21 mouse cellular contexts compared by ENCODE assay signal in genomic region chr2:5733300-5734085, GRCm38 (mm10).
"Had no signal": no experiment of that assay in that cellular context is flagged by ENCODE, and none has a peak within 500 bp of the region (broad histone marks: within the 10 kb centered on the region; RNA-seq: fewer than 3 reads in every experiment).

No protein-coding gene starts in this region.

- H3K27me3 ChIP-seq: kidney, embryonic 15.5 days; neural tube, embryonic 12.5 days; neural tube, embryonic 15.5 days; stomach, embryonic 15.5 days had no signal

- H3K9me3 ChIP-seq: kidney, embryonic 15.5 days; midbrain, embryonic 10.5 days; neural tube, embryonic 12.5 days; neural tube, embryonic 15.5 days; stomach, embryonic 15.5 days had no signal

- H3K27ac ChIP-seq: kidney, embryonic 15.5 days; left cerebral cortex, adult 2 months; liver, embryonic 14.5 days; midbrain, embryonic 10.5 days; neural tube, embryonic 12.5 days; neural tube, embryonic 15.5 days; stomach, embryonic 15.5 days had no signal

- H3K4me3 ChIP-seq: kidney, embryonic 15.5 days; left cerebral cortex, adult 2 months; megakaryocyte, embryonic 14.5 days; midbrain, embryonic 10.5 days; neural tube, embryonic 12.5 days; neural tube, embryonic 15.5 days; stomach, embryonic 15.5 days had no signal

- DNase-seq: kidney, adult 8-10 months; kidney, postnatal 10 days; kidney, postnatal 36 days; layer of hippocampus, postnatal 36 days; liver, postnatal 0 days; lung, embryonic 14.5 days; midbrain, embryonic 14.5 days; retina, postnatal 1 day; right cerebral cortex, postnatal 25 days; spleen, adult 18-20 months; thymus, adult 18-20 months; thymus, postnatal 36 days had no signal

- H3K9ac ChIP-seq: kidney, embryonic 15.5 days; liver, embryonic 14.5 days; liver, postnatal 0 days; lung, embryonic 14.5 days; neural tube, embryonic 12.5 days; neural tube, embryonic 15.5 days; stomach, embryonic 15.5 days had no signal

- ATAC-seq: liver, postnatal 0 days; lung, postnatal 0 days had no signal

- H3K4me2 ChIP-seq: kidney, embryonic 15.5 days; lung, embryonic 14.5 days; neural tube, embryonic 12.5 days; neural tube, embryonic 15.5 days; stomach, embryonic 15.5 days had no signal

- H3K36me3 ChIP-seq: kidney, embryonic 15.5 days; midbrain, embryonic 10.5 days; neural tube, embryonic 12.5 days; neural tube, embryonic 15.5 days; stomach, embryonic 15.5 days had no signal

- H3K4me1 ChIP-seq: kidney, embryonic 15.5 days; megakaryocyte, embryonic 14.5 days; neural tube, embryonic 12.5 days had no signal
